Mouse (Mus musculus) cerebellum, adult 8-10 months (tissue): ENCODE data around the gene Kpna6.
"Not testable (repeated sequence)": the region's sequence is repeated elsewhere in the genome, so short reads cannot be mapped to it uniquely, and the experiment has no call there.

Source experiments
- DNase-seq: peaks from one replicate; pipeline ENCODE4 v3.0.0; 2022

Gene Kpna6

DNA sequence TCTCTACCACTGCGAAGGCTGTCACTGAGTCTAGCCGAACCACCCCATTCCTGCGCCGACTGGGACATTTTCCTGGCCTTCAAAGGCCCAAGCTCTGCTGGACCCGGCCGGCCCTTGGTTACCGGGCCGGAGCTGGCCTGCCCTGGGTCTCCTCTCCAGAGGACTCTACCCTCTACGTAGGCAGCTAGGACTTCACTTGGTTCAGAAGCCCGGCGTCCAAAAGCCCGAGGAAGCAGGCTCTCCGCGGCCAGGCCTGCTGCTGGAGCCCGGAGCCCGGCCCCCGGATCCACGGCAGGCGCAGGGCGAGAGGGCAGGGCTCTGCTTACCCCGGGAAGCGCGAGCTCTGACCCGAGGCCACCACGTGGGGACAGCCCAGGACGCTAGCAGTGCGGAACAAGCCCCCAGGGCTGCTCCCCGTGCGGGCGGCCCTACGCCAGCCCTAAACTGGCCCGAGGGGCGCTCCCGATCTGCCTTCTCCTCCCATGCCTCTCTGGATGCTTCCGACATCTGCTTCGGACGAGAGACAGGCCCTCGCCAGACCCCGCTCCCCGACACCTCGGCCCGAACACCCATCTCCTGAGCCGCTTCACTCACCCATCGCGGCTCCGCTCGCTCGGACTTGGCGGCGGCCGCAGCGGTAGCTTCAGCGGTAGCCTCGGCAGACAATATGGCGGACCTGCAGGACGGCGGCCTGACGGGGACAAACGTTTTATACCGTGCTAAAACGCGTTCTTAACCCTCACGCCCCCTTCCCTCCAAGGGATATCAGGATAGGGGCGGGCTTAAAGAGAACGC lies at the start of gene Kpna6:
Gene Kpna6 (minus strand): TSS at position 685 of the 795 bp plus-strand sequence.
- DNase-seq, result peak; percentile 90

DNA sequence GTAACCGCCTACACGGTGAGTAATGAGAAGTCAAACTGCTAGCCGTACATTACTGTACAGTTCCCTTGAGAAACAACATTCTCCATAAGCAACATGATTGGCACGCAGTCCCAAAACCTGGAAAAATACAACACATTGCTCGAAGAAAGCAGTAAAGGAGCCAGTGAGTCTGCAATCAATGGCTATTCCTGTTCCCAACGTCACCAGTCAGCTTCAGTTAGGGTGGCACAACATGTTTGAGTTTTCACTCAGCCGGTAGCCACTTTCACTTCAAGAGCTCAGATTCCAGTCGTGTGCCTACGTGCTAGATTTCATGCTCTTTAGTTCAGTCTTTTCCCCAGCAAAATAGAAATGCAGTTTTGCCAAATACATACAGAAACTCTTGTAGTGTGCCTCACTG lies 43.7 kb upstream of the Kpna6 start:
- no peak for DNase-seq

DNA sequence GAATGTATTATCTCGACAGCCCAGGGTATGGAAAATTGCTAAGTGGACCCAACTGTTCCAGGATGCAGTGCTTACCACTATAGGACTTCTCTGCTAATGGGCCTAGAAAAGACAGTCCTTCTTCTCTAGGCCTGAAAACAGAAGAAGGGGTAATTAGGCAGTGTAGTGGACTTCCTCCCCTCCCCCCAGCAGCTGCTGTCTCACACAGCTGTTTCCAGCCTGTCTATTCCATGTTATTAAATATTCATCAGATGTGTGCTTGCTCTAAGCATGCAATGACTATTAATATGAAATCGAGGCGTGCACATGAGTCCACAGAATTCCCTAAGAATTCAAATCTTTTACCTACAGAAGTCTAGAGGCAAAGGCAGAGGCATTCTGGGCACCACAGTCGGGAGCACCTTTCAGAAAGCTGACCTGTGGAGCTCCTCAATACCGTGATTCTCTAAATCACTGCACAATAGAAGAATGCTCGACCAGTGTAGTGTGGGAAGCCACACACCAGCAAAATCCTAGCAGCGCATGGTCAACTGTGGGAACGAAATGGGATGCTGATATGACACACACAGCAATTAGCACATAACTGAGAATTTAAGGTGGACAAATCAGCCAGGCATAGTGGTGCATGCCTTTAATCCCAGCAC lies 37.0 kb upstream of the Kpna6 start:
- DNase-seq, result no peak

DNA sequence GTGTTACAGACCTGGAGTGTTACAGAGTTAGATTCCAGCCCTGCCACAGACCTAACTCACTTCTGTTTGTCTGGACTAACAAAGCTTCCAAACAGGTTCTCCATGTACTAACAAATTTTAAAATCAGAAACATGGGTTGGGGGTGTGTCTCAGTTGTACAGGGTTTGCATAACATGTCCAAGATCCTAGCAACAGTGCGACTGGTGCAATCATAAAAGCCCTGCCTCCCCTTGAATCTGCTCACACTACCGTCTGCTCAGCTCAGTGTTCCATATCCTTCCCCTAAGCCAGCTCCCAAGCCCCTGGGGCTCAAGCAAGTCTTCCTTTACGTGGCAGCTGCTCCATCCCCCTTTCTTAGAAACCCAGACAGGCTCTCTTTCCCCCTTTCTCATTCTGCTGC lies 34.2 kb upstream of the Kpna6 start:
- DNase-seq, result no peak

DNA sequence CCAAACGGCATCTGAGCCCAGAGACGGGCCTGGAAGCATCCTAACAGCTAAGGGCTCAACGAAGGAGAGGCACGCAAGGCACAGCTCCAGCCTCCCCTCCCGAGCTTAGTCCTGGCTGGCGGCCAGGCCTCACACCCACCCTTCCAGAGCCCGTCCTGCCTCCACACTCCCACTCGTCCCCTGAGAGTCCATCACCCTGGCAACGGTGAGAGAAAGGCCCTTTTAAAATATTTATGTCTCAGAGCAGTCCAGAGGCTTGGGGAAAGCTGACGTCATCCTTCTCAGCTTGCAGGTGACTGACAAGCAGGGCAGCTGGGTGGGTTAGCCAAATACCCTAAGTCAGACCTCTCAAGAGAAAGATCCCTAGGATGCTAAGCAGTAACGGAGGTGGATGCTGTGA lies 29.9 kb upstream of the Kpna6 start:
- DNase-seq, result no peak

DNA sequence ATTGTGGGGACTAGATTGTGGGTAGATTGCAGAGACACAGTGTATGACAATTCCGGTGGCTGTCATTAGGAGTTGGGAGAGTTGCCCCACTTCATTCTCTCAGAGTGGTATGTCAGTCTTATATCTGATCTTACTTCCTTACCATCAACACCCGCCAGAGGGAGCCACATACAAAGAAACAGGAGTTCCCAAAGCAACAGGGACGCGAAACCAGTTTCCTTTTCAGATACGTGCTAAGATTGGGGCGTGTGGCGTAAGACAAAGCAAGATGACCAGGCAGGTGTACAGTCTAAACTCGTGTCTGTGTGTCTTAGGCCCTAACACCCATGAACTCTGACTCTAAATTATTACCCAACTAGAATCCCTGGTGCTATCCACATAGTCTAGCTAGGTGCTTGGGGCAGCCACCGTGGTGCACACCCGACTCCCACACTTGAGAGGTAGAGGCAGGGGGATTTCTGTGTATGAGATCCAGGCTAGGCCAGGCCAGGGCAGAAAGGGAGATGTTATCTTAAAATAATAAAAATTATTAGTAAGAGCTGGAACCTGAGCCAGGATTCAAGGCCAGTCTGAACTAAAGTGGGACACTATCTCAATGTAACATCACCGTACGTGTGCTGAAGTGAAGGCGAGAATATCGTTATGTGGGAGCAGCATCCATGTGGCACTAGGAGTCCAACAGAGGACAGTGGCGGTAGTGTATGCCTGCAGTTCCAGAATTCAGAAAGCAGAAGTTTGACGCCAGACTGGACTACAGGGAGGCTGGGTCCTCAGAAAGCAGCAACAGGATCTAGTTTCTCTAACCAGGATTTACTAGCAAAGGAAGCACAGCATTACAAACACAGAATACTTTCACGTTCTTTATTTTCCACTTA lies 29.2 kb upstream of the Kpna6 start:
- DNase-seq, result peak; percentile 80

DNA sequence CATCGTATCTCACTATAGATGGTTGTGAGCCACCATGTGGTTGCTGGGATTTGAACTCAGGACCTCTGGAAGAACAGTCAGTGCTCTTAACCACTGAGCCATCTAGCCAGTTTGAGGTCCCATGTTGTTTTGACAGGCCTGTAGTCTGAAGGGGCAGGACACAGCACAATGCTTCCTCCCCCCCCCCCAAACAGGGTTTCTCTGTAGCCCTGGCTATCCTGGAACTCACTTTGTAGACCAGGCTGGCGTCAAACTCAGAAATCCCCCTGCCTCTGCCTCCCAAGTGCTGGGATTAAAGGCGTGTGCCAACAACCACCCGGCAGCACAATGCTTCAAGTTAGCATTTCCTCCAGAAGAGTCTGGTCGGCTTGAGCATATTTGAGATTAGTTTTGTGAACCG lies 28.1 kb upstream of the Kpna6 start:
- not testable (repeated sequence) for DNase-seq

DNA sequence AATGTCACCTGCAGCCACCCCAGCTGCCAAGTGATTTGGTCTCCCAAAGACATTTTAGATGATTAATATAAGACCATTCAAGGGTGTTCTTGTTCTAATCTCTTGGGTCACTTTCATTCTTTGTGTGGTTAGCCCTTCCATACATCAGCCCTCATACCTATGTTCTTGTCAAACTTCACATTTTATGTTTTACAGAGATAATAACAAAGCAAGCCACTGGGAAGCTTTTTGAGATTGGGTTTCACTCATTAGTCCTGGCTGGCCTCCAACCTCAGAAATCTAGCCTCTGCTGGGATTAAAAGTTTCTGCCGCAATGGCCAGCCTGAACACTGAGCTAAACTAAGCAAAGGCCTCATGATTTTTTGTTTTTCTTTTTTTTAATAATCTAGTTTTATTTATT lies 27.6 kb upstream of the Kpna6 start:
- DNase-seq, result no peak

DNA sequence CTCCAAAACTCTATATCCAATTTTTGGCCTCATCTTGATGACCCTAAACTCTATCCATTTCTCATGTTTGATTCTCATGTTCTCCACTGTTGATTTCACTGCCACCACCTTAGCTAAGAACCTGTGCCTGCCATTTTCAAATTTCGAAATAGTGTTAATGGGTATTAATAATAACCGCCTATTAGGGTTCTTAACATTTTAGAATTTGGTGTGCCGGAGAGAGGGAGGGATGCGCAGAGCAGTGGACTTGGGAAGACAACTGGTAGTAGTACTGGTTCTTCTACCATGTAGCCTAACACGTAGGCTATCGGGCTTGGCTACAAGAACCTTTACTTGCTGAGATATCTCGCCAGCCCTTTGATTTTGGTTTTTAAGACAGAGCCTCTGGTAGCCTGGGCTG lies 24.6 kb upstream of the Kpna6 start:
- DNase-seq, result no peak

DNA sequence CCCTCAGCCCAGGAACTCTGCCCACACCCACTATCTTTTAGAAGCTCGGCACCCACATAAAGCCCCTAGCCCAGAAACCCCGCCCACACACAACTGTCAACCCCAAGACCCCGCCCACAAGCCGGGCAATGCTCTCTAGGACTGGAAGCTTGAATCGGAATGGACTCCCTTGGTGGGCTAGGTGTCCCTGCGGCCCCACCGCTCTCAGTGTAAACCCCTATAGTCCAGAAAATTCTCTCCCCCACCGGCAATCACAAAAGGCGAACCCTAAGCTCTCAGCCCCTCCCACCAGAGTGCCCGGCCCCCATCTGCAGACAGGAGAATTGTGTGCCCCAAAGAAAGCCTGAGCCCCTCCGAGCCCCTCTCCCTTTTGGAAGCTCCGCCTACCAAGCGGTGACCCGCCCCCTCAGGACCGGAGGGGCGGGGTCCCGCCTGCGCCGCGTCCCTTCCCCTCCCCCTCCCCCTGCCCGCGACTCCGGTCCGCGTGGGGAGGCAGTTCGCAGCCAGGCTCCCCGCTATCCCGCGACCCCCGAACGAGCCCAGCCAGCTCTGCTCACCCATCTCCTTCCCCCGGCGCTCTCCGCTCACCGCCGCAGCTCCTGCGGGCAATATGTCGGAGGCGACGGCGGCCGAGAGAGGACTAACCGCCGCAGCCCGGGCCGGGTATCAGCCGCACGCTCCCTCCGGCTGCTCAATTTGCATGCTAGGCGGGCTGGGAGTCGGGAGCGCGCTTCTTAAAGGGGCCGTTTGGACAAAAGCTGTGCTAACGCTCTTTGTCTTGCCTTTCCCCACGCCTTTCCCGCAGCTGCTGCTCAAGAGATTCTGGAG lies 23.8 kb upstream of the Kpna6 start, which contains the start of gene Tmem39b:
Gene Tmem39b (minus strand): TSS at position 681 of the 828 bp plus-strand sequence.
- peak; percentile 89 for DNase-seq

DNA sequence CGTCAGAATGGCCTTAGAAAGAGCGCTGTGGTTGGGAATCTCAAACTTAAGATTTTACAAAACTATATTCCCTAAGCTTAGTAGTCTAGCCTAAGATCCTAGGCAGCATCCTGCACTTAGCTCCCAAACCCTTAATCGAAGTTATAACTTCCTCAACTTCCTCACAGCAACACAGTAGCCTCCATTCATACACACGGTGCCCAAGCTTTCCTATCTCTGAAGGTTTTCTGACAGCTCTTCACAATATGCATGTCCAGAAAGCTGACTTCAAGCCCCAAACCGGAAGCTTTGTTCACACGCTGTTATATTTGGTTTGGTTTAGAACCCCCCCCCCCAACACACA lies 23.2 kb upstream of the Kpna6 start:
- DNase-seq, result no peak

DNA sequence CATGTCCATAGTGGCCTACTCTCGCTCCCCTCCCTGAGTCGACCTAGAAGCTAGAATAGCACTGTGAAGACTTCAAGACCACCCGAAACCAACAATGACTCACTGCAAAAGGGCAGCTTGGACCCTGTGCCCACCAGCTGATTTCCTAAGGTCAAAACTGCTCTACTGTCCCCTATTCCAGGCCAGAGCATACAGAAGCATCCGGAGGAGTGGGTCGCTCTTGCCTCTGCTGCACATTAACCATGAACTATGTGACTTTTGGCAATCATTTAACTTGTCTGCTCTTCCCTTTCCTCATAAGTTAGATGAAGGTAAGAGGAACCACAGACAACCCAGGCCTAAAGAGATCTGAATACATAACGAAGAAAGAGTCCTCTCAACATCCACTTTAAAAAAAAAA lies 12.0 kb upstream of the Kpna6 start:
- DNase-seq, result no peak

DNA sequence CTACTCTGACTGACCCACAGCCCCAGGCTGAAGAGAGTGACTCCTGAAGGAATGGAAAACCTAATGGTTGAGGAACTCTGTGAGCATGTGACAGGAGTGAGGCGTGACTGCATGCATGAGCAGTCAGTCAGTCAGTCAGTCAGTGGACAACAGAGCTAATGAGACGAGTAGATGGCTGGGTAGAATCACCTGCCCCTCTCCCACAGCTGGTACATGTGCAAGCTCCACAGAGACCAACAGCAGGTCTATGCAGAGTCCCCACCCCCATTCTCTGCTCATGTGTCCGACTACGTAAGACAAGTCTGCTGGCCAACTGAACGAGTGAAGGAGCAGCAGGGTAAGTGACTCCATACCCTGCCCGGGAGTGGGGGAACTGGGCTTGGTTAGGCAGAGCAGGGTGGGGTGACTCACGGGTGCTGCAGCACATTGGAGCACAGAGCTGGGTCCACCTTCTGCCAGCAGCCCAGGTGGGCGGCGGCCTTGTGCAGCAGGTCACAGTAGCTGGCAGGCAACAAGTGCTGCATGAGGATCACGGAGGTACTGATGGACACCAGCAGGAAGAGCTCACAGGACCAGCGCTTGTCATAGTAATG lies 11.4 kb upstream of the Kpna6 start:
- no peak for DNase-seq

DNA sequence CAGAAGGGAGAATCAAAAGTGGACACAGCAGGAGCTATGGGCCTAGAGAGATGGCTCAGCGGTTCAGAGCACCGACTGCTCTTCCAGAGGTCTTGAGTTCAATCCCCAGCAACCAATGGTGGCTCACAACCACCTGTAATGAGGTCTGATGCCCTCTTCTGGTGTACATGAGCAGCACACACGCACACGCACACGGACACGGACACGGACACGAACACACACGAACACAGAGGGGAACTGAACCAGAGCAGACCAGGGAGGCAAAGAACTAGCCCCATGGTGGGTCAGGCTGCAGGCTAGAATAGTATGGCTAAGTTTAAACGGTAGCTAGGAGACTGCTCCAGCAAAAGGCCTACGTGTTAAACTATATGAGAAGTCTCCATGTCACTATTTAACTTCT lies 9.3 kb upstream of the Kpna6 start:
- DNase-seq, result no peak

DNA sequence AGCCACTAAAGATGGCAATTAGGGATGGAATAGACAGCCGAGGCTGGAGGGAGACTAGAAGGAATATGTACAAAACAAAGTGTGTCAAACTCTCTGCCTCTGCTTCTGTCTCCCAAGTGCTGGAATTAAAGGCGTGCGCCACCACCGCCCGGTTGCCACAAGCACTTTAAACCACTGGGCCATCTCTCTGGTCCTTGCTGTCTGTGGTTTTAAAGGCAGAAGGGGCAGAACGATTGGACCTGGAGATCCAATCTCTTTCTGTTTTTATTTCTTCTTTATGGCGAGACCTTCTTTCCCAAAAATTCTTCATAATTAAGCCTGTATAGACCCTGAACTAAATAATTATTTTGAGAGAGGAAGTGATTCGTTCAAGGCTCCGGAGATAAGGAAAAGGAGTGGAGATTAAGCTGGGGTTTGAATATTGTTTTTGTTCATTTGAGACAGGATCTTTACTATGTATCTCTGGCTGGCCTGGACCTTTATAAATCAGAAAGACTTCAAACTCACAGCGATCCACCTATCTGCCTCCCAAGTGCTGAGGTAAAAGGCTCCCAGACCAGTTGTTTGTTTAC lies 397 bp upstream of the Kpna6 start:
- DNase-seq, result no peak

DNA sequence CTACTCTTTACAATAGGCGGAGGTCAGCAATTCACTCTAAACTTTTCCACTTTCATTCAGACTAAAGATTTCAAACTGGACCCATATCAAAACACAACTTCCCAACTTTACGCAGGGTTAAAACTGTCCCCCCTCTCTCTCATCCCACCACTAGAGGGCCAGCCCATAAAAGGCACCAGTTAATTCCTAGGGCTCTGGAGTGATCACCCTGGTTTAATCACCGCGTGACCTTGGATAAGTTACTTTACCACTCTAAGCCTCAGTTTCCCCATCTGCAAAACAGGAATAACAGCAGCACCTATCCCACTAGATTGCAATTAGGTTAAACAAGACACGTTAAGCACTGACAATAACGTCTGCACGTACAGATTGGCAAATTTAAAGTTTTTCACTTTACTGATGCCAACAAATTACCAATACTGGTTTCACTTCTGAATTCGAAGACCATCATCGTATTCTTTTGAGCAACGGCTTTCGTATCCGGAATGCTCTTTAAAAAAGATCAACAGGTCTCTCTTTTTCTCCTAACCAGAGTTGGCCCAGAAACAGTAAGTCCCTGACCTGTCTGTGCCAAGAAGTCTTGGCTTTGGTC lies 980 bp downstream of the Kpna6 start:
- DNase-seq, result peak; percentile 34

DNA sequence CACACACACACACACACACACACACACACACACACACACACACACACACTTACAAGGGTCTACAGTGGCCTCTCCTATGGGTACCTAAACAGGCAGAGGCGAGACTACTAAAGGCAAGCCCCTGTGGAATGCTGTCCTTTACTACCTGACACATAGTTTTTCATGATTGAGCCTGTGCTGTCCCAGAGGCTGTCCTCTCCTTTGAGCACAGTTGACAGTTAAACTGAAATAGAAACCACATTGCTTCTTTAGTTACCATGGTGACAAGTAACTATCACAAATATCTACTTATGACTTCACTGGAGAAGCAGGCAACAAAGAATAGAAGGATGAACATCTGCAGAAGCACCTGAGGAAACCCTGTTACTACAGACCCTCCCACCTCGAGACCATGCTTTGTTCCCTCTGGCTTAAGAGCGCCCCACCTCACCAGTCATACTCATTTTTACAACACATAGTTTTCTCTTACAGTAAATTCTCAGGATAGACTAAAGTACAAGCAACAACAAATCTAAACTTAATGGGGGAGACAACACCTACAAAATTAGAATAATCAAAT lies 10.2 kb downstream of the Kpna6 start:
- DNase-seq, result no peak

DNA sequence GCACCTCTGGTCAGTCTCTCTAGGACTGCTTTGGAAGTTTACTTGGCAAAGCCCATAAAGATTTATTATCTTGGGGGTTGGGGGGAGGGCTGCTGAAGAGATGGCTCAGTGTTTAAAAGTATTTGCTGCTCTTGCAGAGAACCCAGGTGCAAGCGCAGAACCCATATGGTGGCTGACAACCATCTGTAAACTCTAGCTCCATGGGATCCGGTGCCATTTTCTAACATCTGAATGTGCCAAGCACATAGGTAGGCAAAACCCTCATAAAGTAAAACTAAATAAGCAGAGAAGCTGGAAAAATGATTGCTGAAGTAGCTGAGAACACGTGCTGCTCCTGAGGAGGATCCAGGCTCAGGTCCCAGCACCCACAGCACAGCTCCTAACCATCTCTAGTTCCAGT lies 11.0 kb downstream of the Kpna6 start:
- DNase-seq, result no peak

DNA sequence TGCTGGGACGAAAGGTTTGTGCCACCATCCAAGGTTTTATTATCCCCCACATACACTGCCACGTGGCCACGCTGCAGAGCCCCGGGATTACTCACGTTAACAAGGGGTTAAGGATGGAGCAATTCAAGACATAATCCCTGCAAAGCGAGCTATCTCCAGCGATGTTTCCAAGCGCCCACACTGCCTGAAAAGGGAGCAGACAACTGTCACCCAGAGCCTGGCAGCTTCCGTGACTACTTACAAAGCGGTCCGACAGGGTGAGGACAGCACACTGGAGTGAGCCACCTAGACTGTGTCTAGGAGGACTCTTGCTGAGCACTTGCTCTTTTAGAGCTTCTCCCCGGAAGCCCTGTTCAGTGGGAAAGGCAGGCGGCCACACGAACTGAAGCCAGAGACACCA lies 17.8 kb downstream of the Kpna6 start:
- no peak for DNase-seq

DNA sequence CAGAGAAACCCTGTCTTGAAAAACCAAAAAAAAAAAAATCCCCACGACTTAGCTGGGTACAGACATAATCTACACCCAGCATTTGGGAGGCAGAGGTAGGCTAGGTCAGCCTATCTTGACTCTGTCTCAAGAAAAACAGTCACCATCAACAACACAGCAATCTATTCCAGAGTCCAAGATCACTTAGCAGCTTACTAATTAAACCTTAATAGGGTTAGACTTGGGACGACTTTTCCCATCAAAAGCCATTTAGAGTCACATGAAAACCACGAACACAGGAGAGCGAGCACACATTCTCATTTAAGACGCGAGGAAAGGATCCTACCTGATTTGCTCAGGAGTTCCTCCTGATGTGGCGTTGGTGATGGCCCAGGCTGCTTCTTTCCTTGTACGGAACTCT lies 22.2 kb downstream of the Kpna6 start:
- no peak for DNase-seq

DNA sequence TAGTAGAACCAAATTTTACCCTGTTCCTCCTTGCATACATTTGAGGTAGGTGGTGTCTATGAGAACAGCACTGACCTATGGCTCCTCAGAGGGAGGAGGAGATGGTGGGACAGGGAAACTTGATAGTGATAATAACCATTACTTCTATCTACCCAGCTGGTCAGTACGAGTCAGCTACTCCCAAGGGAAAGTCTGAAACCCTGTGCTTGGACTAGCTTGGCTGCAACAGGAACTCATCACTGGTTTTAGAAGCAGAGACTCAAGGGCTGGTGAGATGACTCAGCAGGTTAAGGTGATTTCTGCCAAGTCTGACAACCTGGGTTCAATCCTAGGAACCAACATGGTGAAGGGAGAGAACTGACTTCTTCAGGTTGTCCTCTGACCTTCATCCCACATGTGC lies 23.9 kb downstream of the Kpna6 start:
- no peak for DNase-seq
